Mouse (Mus musculus) urinary bladder, postnatal 4 days (tissue): Measurements from ENCODE around the gene Cacna1s.

Experiments used
- DNase-seq, 2 experiments: peaks; one replicate each; pipeline ENCODE4 v3.0.0; 2021 to 2022; ENCODE audit warnings: low spot score in 2 of 2

Cacna1s gene

GRCm38 (mm10) chr1:136051013-136051315 lies 1.6 kb upstream of the Cacna1s start:
- DNase-seq = no peak

- peak; percentile 62 to 70 for DNase-seq
Measured at GRCm38 (mm10) chr1:136051465-136051864, 1.1 kb upstream of the Cacna1s start.

GRCm38 (mm10) chr1:136055771-136056170 lies 3.2 kb downstream of the Cacna1s start:
- DNase-seq = no peak

- no peak for DNase-seq
Measured at GRCm38 (mm10) chr1:136058594-136058993, 6.0 kb downstream of the Cacna1s start.

- peak in 1 of 2 experiments; percentile 56 for DNase-seq
Measured at GRCm38 (mm10) chr1:136061041-136061789, 8.7 kb downstream of the Cacna1s start.

- no peak for DNase-seq
Measured at GRCm38 (mm10) chr1:136061790-136062141, 9.2 kb downstream of the Cacna1s start.

- DNase-seq = no peak
Measured at GRCm38 (mm10) chr1:136063991-136064390, 11.4 kb downstream of the Cacna1s start.

- DNase-seq = no peak
Measured at GRCm38 (mm10) chr1:136066621-136067020, 14.1 kb downstream of the Cacna1s start.

GRCm38 (mm10) chr1:136067579-136067978 lies 15.0 kb downstream of the Cacna1s start:
- no peak for DNase-seq

GRCm38 (mm10) chr1:136076086-136076485 lies 23.5 kb downstream of the Cacna1s start:
- DNase-seq = no peak

- DNase-seq = no peak
Measured at GRCm38 (mm10) chr1:136077656-136078055, 25.1 kb downstream of the Cacna1s start.

GRCm38 (mm10) chr1:136081161-136081560 lies 28.6 kb downstream of the Cacna1s start:
- no peak for DNase-seq

GRCm38 (mm10) chr1:136085988-136086685 lies 33.6 kb downstream of the Cacna1s start:
- DNase-seq = no peak

- DNase-seq = no peak
Measured at GRCm38 (mm10) chr1:136089368-136090165, 37.0 kb downstream of the Cacna1s start.

- DNase-seq = no peak
Measured at GRCm38 (mm10) chr1:136093726-136094125, 41.2 kb downstream of the Cacna1s start.

GRCm38 (mm10) chr1:136094807-136095206 lies 42.3 kb downstream of the Cacna1s start:
- DNase-seq = peak in 1 of 2 experiments; percentile 59

- DNase-seq = no peak
Measured at GRCm38 (mm10) chr1:136102094-136102493, 49.5 kb downstream of the Cacna1s start.

- no peak for DNase-seq
Measured at GRCm38 (mm10) chr1:136102551-136102950, 50.0 kb downstream of the Cacna1s start.

GRCm38 (mm10) chr1:136102981-136103380 lies 50.4 kb downstream of the Cacna1s start:
- no peak for DNase-seq

- DNase-seq = no peak
Measured at GRCm38 (mm10) chr1:136103696-136104095, 51.1 kb downstream of the Cacna1s start.

- DNase-seq = no peak
Measured at GRCm38 (mm10) chr1:136104741-136105140, 52.2 kb downstream of the Cacna1s start.

- no peak for DNase-seq
Measured at GRCm38 (mm10) chr1:136109464-136109863, 56.9 kb downstream of the Cacna1s start.

- DNase-seq = no peak
Measured at GRCm38 (mm10) chr1:136116183-136116582, 63.6 kb downstream of the Cacna1s start.
